Mouse (Mus musculus) midbrain, embryonic 13.5 days (tissue): ENCODE data around the gene Auts2. TPM values are rescaled to one million over a fixed set of nuclear protein-coding genes. Genes with fewer than 3 reads are reported as not detected.

ENCODE experiments used
- ATAC-seq: fragments of 200-750 bp; cut with Nextera tagmentation; 2 replicates; pipeline ENCODE4 v1.8.0; 2017; ENCODE audit warnings: mild to moderate bottlenecking, moderate TSS enrichment, moderate library complexity
- H3K27ac ChIP-seq: fragments of 300-500 bp; sonication (generic); 2 replicates; pipeline ENCODE4 v1.5.1; 2015; ENCODE audit warnings: inconsistent platforms, mild to moderate bottlenecking, moderate library complexity
- H3K27me3 ChIP-seq: fragments of 300-500 bp; sonication (generic); 2 replicates; pipeline ENCODE4 v1.6.1; 2015; ENCODE audit warnings: mild to moderate bottlenecking, inconsistent platforms
- H3K36me3 ChIP-seq: fragments of 300-500 bp; sonication (generic); 2 replicates; pipeline ENCODE4 v1.6.1; 2015; ENCODE audit warnings: mild to moderate bottlenecking, inconsistent platforms
- H3K4me1 ChIP-seq: fragments of 300-500 bp; sonication (generic); replicated peaks from 2 replicates; pipeline ENCODE4 v1.6.1; 2015; ENCODE audit warnings: inconsistent platforms
- H3K4me2 ChIP-seq: fragments of 300-500 bp; sonication (generic); replicated peaks from 2 replicates; pipeline ENCODE4 v1.6.1; 2015; ENCODE audit warnings: moderate library complexity, mild to moderate bottlenecking, inconsistent platforms
- H3K4me3 ChIP-seq: fragments of 300-500 bp; sonication (generic); replicated peaks from 2 replicates; pipeline ENCODE4 v1.5.1; 2015; ENCODE audit warnings: mild to moderate bottlenecking, inconsistent platforms
- H3K9ac ChIP-seq: fragments of 300-500 bp; sonication (generic); replicated peaks from 2 replicates; pipeline ENCODE4 v1.6.1; 2015; ENCODE audit warnings: mild to moderate bottlenecking, inconsistent platforms
- H3K9me3 ChIP-seq: fragments of 300-500 bp; sonication (generic); 2 replicates; pipeline ENCODE4 v1.6.1; 2016; ENCODE audit warnings: mild to moderate bottlenecking, inconsistent platforms
- WGBS: fragments of 180-500 bp; shearing (Covaris S2); methylation state at CpG from one replicate; pipeline ENCODE4 v1.1.7; 2015; 5-methylcytosine and 5-hydroxymethylcytosine counted together
- polyA plus RNA-seq: library from polyadenylated mRNA; unstranded; fragments of >200 nt; fragmentation: Nextera tagmentation; extraction: Ambion mirVana; gene quantifications from 2 replicates; pipeline ENCODE4 v1.2.1, GENCODE M21; 2015

Gene Auts2
- polyA plus RNA-seq, 1 experiment from 2014 or later: 76.2 TPM

- 73% methylated on average over 14 of the region's 14 CpGs for WGBS
- no peak overlapping the region for H3K9ac ChIP-seq
- ATAC-seq: no peak
- H3K36me3 ChIP-seq: no peaks in the 10 kb centered on the region
- H3K27me3 ChIP-seq: no peaks in the 10 kb centered on the region
- peaks cover 18% of the 10 kb centered on the region for H3K4me1 ChIP-seq
- H3K4me3 ChIP-seq: no peak overlapping the region
- no peaks in the 10 kb centered on the region for H3K9me3 ChIP-seq
- no peak overlapping the region for H3K4me2 ChIP-seq
- H3K27ac ChIP-seq: no peak overlapping the region
Observed at GRCm38 (mm10) chr5:131839657-131840315, 703.4 kb downstream of the Auts2 start.

GRCm38 (mm10) chr5:131839023-131839422, 704.1 kb downstream of the Auts2 start:
- H3K36me3 ChIP-seq: no peaks in the 10 kb centered on the region
- no peak overlapping the region for H3K4me2 ChIP-seq
- H3K4me1 ChIP-seq: peaks cover 13% of the 10 kb centered on the region
- no peak overlapping the region for H3K9ac ChIP-seq
- no peaks in the 10 kb centered on the region for H3K9me3 ChIP-seq
- H3K27ac ChIP-seq: no peak overlapping the region
- H3K4me3 ChIP-seq: no peak overlapping the region
- WGBS: 79% methylated on average over 10 of the region's 10 CpGs
- no peak for ATAC-seq
- H3K27me3 ChIP-seq: no peaks in the 10 kb centered on the region

- no peaks in the 10 kb centered on the region for H3K9me3 ChIP-seq
- no peaks in the 10 kb centered on the region for H3K27me3 ChIP-seq
- H3K4me2 ChIP-seq: no peak overlapping the region
- H3K36me3 ChIP-seq: no peaks in the 10 kb centered on the region
- H3K4me1 ChIP-seq: peaks cover 15% of the 10 kb centered on the region
- WGBS: 59% methylated on average over 6 of the region's 6 CpGs
- H3K27ac ChIP-seq: no peak overlapping the region
- no peak overlapping the region for H3K9ac ChIP-seq
- H3K4me3 ChIP-seq: no peak overlapping the region
- ATAC-seq: no peak
Observed at GRCm38 (mm10) chr5:131838064-131838463, 705.1 kb downstream of the Auts2 start.

GRCm38 (mm10) chr5:131836014-131836735, 707.0 kb downstream of the Auts2 start:
- Histone ChIP-seq H3K36me3 (no peaks in the 10 kb centered on the region), H3K9ac (no peak overlapping the region), H3K4me1 (peaks cover 21% of the 10 kb centered on the region), H3K4me3 (no peak overlapping the region), H3K27ac (no peak overlapping the region), H3K27me3 (no peaks in the 10 kb centered on the region), H3K4me2 (no peak overlapping the region), H3K9me3 (no peaks in the 10 kb centered on the region)
- WGBS: 76% methylated on average over 6 of the region's 6 CpGs
- ATAC-seq: no peak

- no peak overlapping the region for H3K4me3 ChIP-seq
- H3K27me3 ChIP-seq: no peaks in the 10 kb centered on the region
- H3K9ac ChIP-seq: no peak overlapping the region
- peaks cover 21% of the 10 kb centered on the region for H3K4me1 ChIP-seq
- peak; percentile 92 for ATAC-seq
- WGBS: 21% methylated on average over 19 of the region's 19 CpGs
- H3K27ac ChIP-seq: peak overlapping the region; percentile 72
- H3K4me2 ChIP-seq: 0 out of 2 replicates have a peak overlapping the region, but pooled peaks have one; percentile 8
- no peaks in the 10 kb centered on the region for H3K36me3 ChIP-seq
- no peaks in the 10 kb centered on the region for H3K9me3 ChIP-seq
Observed at GRCm38 (mm10) chr5:131832891-131833876, 710.0 kb downstream of the Auts2 start.

- no peak overlapping the region for H3K9ac ChIP-seq
- WGBS: 89% methylated on average over 6 of the region's 6 CpGs
Observed at GRCm38 (mm10) chr5:131830111-131830510, 713.0 kb downstream of the Auts2 start.

GRCm38 (mm10) chr5:131829248-131829647, 713.9 kb downstream of the Auts2 start:
- H3K4me3 ChIP-seq: no peak overlapping the region
- no peaks in the 10 kb centered on the region for H3K36me3 ChIP-seq
- H3K4me2 ChIP-seq: no peak overlapping the region
- peaks cover 38% of the 10 kb centered on the region for H3K4me1 ChIP-seq
- no peaks in the 10 kb centered on the region for H3K27me3 ChIP-seq
- ATAC-seq: no peak
- no peak overlapping the region for H3K27ac ChIP-seq
- H3K9me3 ChIP-seq: no peaks in the 10 kb centered on the region
- no peak overlapping the region for H3K9ac ChIP-seq
- WGBS: 58% methylated on average over 3 of the region's 3 CpGs

More at GRCm38 (mm10) chr5:131830111-131830510, 713.0 kb downstream of the Auts2 start:
- Histone ChIP-seq H3K36me3 (no peaks in the 10 kb centered on the region), H3K27me3 (no peaks in the 10 kb centered on the region), H3K27ac (no peak overlapping the region), H3K4me2 (no peak overlapping the region), H3K4me1 (peaks cover 30% of the 10 kb centered on the region), H3K4me3 (no peak overlapping the region), H3K9me3 (no peaks in the 10 kb centered on the region)
- ATAC-seq: no peak

GRCm38 (mm10) chr5:131828607-131829006, 714.5 kb downstream of the Auts2 start:
- 80% methylated on average over 2 of the region's 2 CpGs for WGBS
- peaks cover 36% of the 10 kb centered on the region for H3K4me1 ChIP-seq

GRCm38 (mm10) chr5:131826362-131827261, 716.5 kb downstream of the Auts2 start:
- Histone ChIP-seq H3K4me3 (no peak overlapping the region), H3K36me3 (no peaks in the 10 kb centered on the region), H3K4me2 (no peak overlapping the region), H3K9ac (no peak overlapping the region), H3K27ac (no peak overlapping the region), H3K9me3 (no peaks in the 10 kb centered on the region), H3K27me3 (peaks cover 2% of the 10 kb centered on the region; the same call in 1 of the 2 replicates), H3K4me1 (peaks cover 25% of the 10 kb centered on the region)
- WGBS: 91% methylated on average over 8 of the region's 8 CpGs
- no peak for ATAC-seq

More at GRCm38 (mm10) chr5:131828607-131829006, 714.5 kb downstream of the Auts2 start:
- Histone ChIP-seq H3K27ac (no peak overlapping the region), H3K4me3 (no peak overlapping the region), H3K9me3 (no peaks in the 10 kb centered on the region), H3K27me3 (no peaks in the 10 kb centered on the region), H3K36me3 (no peaks in the 10 kb centered on the region), H3K9ac (no peak overlapping the region), H3K4me2 (no peak overlapping the region)
- ATAC-seq: no peak

GRCm38 (mm10) chr5:131825421-131825820, 717.7 kb downstream of the Auts2 start:
- H3K27me3 ChIP-seq: peaks cover 2% of the 10 kb centered on the region; the same call in 1 of the 2 replicates
- no peaks in the 10 kb centered on the region for H3K9me3 ChIP-seq
- 12% methylated on average over 3 of the region's 3 CpGs for WGBS
- H3K36me3 ChIP-seq: no peaks in the 10 kb centered on the region
- no peak overlapping the region for H3K4me3 ChIP-seq
- no peak overlapping the region for H3K4me2 ChIP-seq
- H3K27ac ChIP-seq: peak overlapping the region; percentile 27
- no peak for ATAC-seq
- H3K9ac ChIP-seq: no peak overlapping the region
- H3K4me1 ChIP-seq: peaks cover 25% of the 10 kb centered on the region
